Mouse (Mus musculus) MEL (cell line): ENCODE data around the gene Washc3. TPM values are rescaled to one million over a fixed set of nuclear protein-coding genes. Genes with fewer than 3 reads are reported as not detected.

Source experiments
- DNase-seq: peaks from one replicate; pipeline ENCODE4 v3.0.0; 2011; ENCODE audit warnings: low read depth, low spot score
- H3K27ac ChIP-seq: 2 replicates; pipeline ENCODE4 v1.5.1; 2012; ENCODE audit warnings: low read depth, mild to moderate bottlenecking, control low read depth, low read length, moderate library complexity; ENCODE audit not compliant: control insufficient read depth
- H3K27me3 ChIP-seq, 2 experiments: fragments of 150-350 bp in 1 of 2; sonication (generic) in 1 of 2; 2 replicates each; pipeline ENCODE4 v1.6.1; 2012; ENCODE audit warnings: low read length in 2 of 2, mild to moderate bottlenecking in 2 of 2, improper control_type of control experiment in 1 of 2, moderate library complexity in 1 of 2; ENCODE audit not compliant: insufficient read depth in 2 of 2, control insufficient read depth in 1 of 2
- H3K36me3 ChIP-seq, 2 experiments: 2 replicates each; pipeline ENCODE4 v1.6.1; 2012 to 2014; ENCODE audit warnings: low read length in 2 of 2, improper control_type of control experiment in 1 of 2, inconsistent platforms in 1 of 2, mild to moderate bottlenecking in 1 of 2; ENCODE audit not compliant: insufficient read depth in 2 of 2, control insufficient read depth in 1 of 2
- H3K4me1 ChIP-seq, 2 experiments: fragments of 150-350 bp in 1 of 2; sonication (generic) in 1 of 2; 2 replicates each; pipeline ENCODE4 v1.6.1; 2012; ENCODE audit warnings: low read length in 2 of 2, improper control_type of control experiment in 1 of 2, mild to moderate bottlenecking in 1 of 2; ENCODE audit not compliant: insufficient read depth in 2 of 2, control insufficient read depth in 1 of 2
- H3K4me3 ChIP-seq, 2 experiments: fragments of 150-350 bp in 1 of 2; sonication (generic) in 1 of 2; 2 replicates each; pipeline ENCODE4 v1.5.1; 2012; ENCODE audit warnings: low read depth in 2 of 2, low read length in 2 of 2, mild to moderate bottlenecking in 2 of 2, moderate library complexity in 2 of 2, control low read depth in 1 of 2, improper control_type of control experiment in 1 of 2; ENCODE audit not compliant: control insufficient read depth in 1 of 2, insufficient read depth in 1 of 2
- H3K79me2 ChIP-seq: 2 replicates; pipeline ENCODE4 v1.6.1; 2012; ENCODE audit warnings: mild to moderate bottlenecking, low read length, moderate library complexity; ENCODE audit not compliant: control insufficient read depth, poor library complexity, insufficient read depth
- H3K9ac ChIP-seq: 2 replicates; pipeline ENCODE4 v1.6.1; 2012; ENCODE audit warnings: low read depth, mild to moderate bottlenecking, control low read depth, low read length, moderate library complexity; ENCODE audit not compliant: control insufficient read depth, poor library complexity, severe bottlenecking
- H3K9me3 ChIP-seq: fragments of 150-350 bp; sonication (generic); replicated peaks from 2 replicates; pipeline ENCODE4 v1.6.1; 2012; ENCODE audit warnings: mild to moderate bottlenecking, low read length, improper control_type of control experiment, moderate library complexity; ENCODE audit not compliant: insufficient read depth
- BHLHE40 ChIP-seq: IDR thresholded peaks from 2 replicates; pipeline ENCODE4 v1.6.1; 2012; ENCODE audit warnings: low read depth, mild to moderate bottlenecking, inconsistent platforms, low read length, improper control_type of control experiment, borderline replicate concordance
- CHD1 ChIP-seq: IDR thresholded peaks from 2 replicates; pipeline ENCODE4 v1.6.1; 2012; ENCODE audit warnings: low read depth, mild to moderate bottlenecking, inconsistent platforms, low read length, improper control_type of control experiment
- CHD2 ChIP-seq: IDR thresholded peaks from 2 replicates; pipeline ENCODE4 v1.6.1; 2011; ENCODE audit warnings: low read length, improper control_type of control experiment
- ELF1 ChIP-seq: IDR thresholded peaks from 2 replicates; pipeline ENCODE4 v1.6.1; 2014; ENCODE audit warnings: low read depth, mild to moderate bottlenecking, inconsistent platforms, low read length, improper control_type of control experiment, moderate library complexity
- ETS1 ChIP-seq: IDR thresholded peaks from 2 replicates; pipeline ENCODE4 v1.6.1; 2012; ENCODE audit warnings: low read depth, mild to moderate bottlenecking, inconsistent platforms, low read length, improper control_type of control experiment, moderate library complexity
- GATA1 ChIP-seq: IDR thresholded peaks from 2 replicates; pipeline ENCODE4 v1.6.1; 2011; ENCODE audit warnings: low read depth, low read length, improper control_type of control experiment
- HCFC1 ChIP-seq: IDR thresholded peaks from 2 replicates; pipeline ENCODE4 v1.6.1; 2012; ENCODE audit warnings: low read depth, mild to moderate bottlenecking, inconsistent platforms, low read length, improper control_type of control experiment, moderate library complexity
- JUND ChIP-seq: IDR thresholded peaks from 2 replicates; pipeline ENCODE4 v1.6.1; 2011; ENCODE audit warnings: low read depth, mild to moderate bottlenecking, improper control_type of control experiment, low read length
- KAT2A ChIP-seq: conservative IDR thresholded peaks from 2 replicates; pipeline ENCODE4 v1.6.1; 2012; ENCODE audit warnings: low read depth, low read length, improper control_type of control experiment, inconsistent platforms
- MAX ChIP-seq: IDR thresholded peaks from 2 replicates; pipeline ENCODE4 v1.6.1; 2011; ENCODE audit warnings: low read length, improper control_type of control experiment
- MEF2A ChIP-seq: IDR thresholded peaks from 2 replicates; pipeline ENCODE4 v1.6.1; 2014; ENCODE audit warnings: low read depth, mild to moderate bottlenecking, inconsistent platforms, low read length, improper control_type of control experiment; ENCODE audit not compliant: poor library complexity, insufficient replicate concordance, severe bottlenecking; ENCODE audit errors: extremely low read depth
- MXI1 ChIP-seq: IDR thresholded peaks from 2 replicates; pipeline ENCODE4 v1.6.1; 2011; ENCODE audit warnings: mild to moderate bottlenecking, low read depth, low read length, improper control_type of control experiment
- MYC ChIP-seq: IDR thresholded peaks from 2 replicates; pipeline ENCODE4 v1.6.1; 2011; ENCODE audit warnings: low read depth, mild to moderate bottlenecking, low read length, improper control_type of control experiment, moderate library complexity
- NELFE ChIP-seq: IDR thresholded peaks from 2 replicates; pipeline ENCODE4 v1.6.1; 2011; ENCODE audit warnings: low read depth, low read length, improper control_type of control experiment
- POLR2A ChIP-seq, 2 experiments: IDR thresholded peaks; 2 replicates each; pipeline ENCODE4 v1.6.1; 2011 to 2012; ENCODE audit warnings: low read length in 2 of 2, mild to moderate bottlenecking in 2 of 2, control low read depth in 1 of 2, improper control_type of control experiment in 1 of 2, low read depth in 1 of 2, moderate library complexity in 1 of 2; ENCODE audit not compliant: control insufficient read depth in 1 of 2, insufficient read depth in 1 of 2, poor library complexity in 1 of 2
- POLR2AphosphoS2 ChIP-seq: IDR thresholded peaks from 2 replicates; pipeline ENCODE4 v1.6.1; 2011; ENCODE audit warnings: low read length, improper control_type of control experiment
- POLR2AphosphoS5 ChIP-seq: IDR thresholded peaks from 2 replicates; pipeline ENCODE4 v1.6.1; 2012; ENCODE audit warnings: low read depth, borderline replicate concordance, mild to moderate bottlenecking, inconsistent platforms, low read length, moderate library complexity, mixed read lengths
- TAL1 ChIP-seq: IDR thresholded peaks from 2 replicates; pipeline ENCODE4 v1.6.1; 2012; ENCODE audit warnings: mild to moderate bottlenecking, inconsistent platforms, low read length, moderate library complexity, mixed read lengths
- TBP ChIP-seq: IDR thresholded peaks from 2 replicates; pipeline ENCODE4 v1.8.0; 2011; ENCODE audit warnings: low read depth, low read length, improper control_type of control experiment
- TCF12 ChIP-seq: IDR thresholded peaks from 2 replicates; pipeline ENCODE4 v1.6.1; 2014; ENCODE audit warnings: low read depth, mild to moderate bottlenecking, inconsistent platforms, low read length, improper control_type of control experiment, moderate library complexity
- ZC3H11A ChIP-seq: IDR thresholded peaks from 2 replicates; pipeline ENCODE4 v1.6.1; 2012; ENCODE audit warnings: low read depth, mild to moderate bottlenecking, inconsistent platforms, low read length, improper control_type of control experiment
- ZNF384 ChIP-seq: IDR thresholded peaks from 2 replicates; pipeline ENCODE4 v1.6.1; 2012; ENCODE audit warnings: low read depth, mild to moderate bottlenecking, inconsistent platforms, low read length, improper control_type of control experiment
- polyA plus RNA-seq, 2 experiments: library from polyadenylated mRNA; stranded (reverse) in 1 of 2; unstranded in 1 of 2; fragments of >175 nt in 1 of 2; fragments of >200 nt in 1 of 2; gene quantifications; 2 replicates each; pipeline versions ENCODE4 v1.2.1 to v1.2.4; 2012; ENCODE audit warnings: low replicate concordance in 2 of 2, low read depth in 1 of 2; ENCODE audit not compliant: insufficient read length in 2 of 2, insufficient read depth in 1 of 2, missing spikeins in 1 of 2
- total RNA-seq: library from RNA; depleted of rRNA; stranded (reverse); fragments of 300-350 nt; gene quantifications from 2 replicates; pipeline ENCODE4 v1.2.3, GENCODE M21; 2012

Washc3 gene
- total and polyA plus RNA-seq, 3 experiments, result 40.2 to 41.4 TPM; not detected in 1

- DNase-seq, result no peak
- no peaks in the 10 kb centered on the region for H3K79me2 ChIP-seq
- H3K27me3 ChIP-seq, result no peaks in the 10 kb centered on the region; a peak in 1 of 4 replicates
- no peak overlapping the region for H3K4me3 ChIP-seq
- H3K4me1 ChIP-seq, result no peaks in the 10 kb centered on the region
- no peaks in the 10 kb centered on the region for H3K36me3 ChIP-seq
- TF ChIP-seq CHD2 (no peak), POLR2AphosphoS5 (no peak), JUND (no peak), ZC3H11A (no peak), TBP (no peak), MXI1 (no peak), GATA1 (no peak), MAX (no peak), NELFE (no peak), KAT2A (no peak), TCF12 (no peak), TAL1 (no peak), ELF1 (no peak)
- H3K27ac ChIP-seq, result no peak overlapping the region
- H3K9ac ChIP-seq, result no peak overlapping the region
- no peaks in the 10 kb centered on the region for H3K9me3 ChIP-seq
These were observed 73.2 kb downstream of the Washc3 start for GRCm38 (mm10) chr10:88274045-88274444.

GRCm38 (mm10) chr10:88281699-88282098 is 80.8 kb downstream of the Washc3 start:
- no peaks in the 10 kb centered on the region for H3K9me3 ChIP-seq
- TF ChIP-seq ETS1 (no peak), POLR2AphosphoS2 (no peak), CHD1 (no peak), HCFC1 (no peak), MEF2A (no peak), TAL1 (no peak), ZNF384 (no peak), BHLHE40 (no peak), POLR2A (IDR thresholded peaks at IDR 0.05; ENCODE audit: control insufficient read depth in 1 of 2, insufficient read depth in 1 of 2, low read depth in 1 of 2, low read length in 2 of 2, poor library complexity in 1 of 2) (no peak), ELF1 (no peak), CHD2 (no peak), NELFE (no peak), MYC (no peak)
- no peaks in the 10 kb centered on the region for H3K79me2 ChIP-seq
- no peak for DNase-seq
- H3K27me3 ChIP-seq, result no peaks in the 10 kb centered on the region; a peak in 1 of 4 replicates
- H3K4me3 ChIP-seq, result no peak overlapping the region
- no peak overlapping the region for H3K9ac ChIP-seq
- H3K27ac ChIP-seq, result no peak overlapping the region
- no peaks in the 10 kb centered on the region for H3K36me3 ChIP-seq
- H3K4me1 ChIP-seq, result no peaks in the 10 kb centered on the region
